Mouse (Mus musculus) right cerebral cortex, postnatal 25 days (tissue): ENCODE measurements at regions not wholly inside any gene's neighbourhood (a gene's known extent, or its start where the extent isn't known, plus 50 kb on each side); places are given as distances from the start of the nearest gene placed in this dataset.
A peak's percentile ranks its signal among the peaks of the same experiment; 100 is the strongest.

ENCODE experiments used
- DNase-seq: peaks from one replicate; pipeline ENCODE4 v3.0.0; 2022

DNA sequence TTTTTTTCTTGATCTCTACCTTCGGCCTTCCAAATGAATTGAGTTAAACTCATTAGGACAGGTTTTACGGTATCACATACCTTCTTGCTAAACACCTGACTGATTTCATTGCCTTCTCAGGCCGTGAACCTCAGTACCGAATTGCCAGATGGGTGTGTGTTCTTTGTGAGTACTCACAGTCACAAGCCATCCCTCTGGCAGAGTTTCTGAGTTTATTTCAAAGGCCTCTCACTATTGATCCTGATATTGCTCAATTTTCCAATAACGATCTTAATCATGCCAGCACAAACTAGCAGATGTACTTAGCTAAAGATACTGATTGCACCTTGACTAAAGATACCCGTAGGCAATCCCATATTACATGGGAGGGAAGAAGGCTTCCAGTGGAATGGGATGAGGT lies 178.4 kb upstream of the Egln3 start:
- no peak for DNase-seq

DNA sequence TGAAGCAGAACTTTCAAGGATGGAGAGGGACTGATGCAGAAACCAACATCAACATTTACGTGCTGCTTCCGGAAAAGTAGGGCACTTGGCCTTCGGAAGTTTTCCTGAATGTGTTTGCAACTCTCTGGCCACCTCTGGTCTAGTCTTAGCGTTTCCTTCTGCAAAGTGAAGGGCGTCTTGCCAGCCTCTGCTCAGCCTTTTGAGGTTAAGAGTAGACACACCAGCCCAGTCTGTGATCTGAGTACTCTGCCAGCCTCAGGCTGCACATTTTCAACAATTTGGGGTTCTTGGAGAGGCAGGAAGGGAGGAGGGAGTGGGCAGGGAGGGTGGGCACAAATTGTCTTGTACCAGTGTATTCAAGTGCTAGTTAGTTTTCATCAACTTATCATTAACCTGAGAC lies 176.7 kb upstream of the Egln3 start:
- DNase-seq, result no peak

DNA sequence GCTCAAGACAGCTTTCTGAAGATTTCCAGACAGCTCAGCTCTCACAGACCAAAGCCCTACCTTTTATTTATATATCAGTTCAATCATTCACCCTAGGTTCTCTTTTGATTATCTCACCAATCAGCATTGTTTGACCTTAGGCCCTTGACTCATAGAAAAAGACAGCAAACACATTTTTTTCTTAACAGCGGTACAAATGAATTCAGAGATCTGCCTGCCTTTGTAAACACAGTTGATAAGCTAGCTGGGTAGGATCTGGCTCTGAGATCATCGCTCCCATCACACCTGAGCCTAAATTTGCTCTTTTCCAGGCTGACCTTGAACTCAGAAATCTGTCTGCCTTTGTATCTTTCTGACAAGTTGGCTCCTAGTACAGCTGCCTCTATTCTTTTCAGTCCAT lies 174.9 kb upstream of the Egln3 start:
- DNase-seq, result no peak

DNA sequence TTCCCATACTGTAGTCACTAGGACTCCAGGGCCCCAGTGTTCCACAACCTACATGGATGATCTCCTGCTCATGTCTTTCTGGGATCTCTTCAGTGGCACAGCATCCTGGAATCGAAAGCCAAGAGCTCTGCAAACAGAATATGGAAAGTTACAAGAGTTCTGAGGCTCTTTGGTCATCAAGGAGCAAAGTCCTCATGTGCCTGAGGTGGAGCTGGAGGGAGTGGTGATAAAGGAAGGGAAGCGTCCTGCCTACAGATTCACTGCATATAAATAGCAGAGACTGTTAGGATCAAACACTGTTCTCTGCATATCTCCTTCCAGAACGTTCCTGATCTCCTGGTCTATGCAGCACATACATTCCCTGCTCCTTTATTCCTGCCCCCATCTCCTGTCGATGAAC lies 170.4 kb upstream of the Egln3 start:
- DNase-seq, result no peak

DNA sequence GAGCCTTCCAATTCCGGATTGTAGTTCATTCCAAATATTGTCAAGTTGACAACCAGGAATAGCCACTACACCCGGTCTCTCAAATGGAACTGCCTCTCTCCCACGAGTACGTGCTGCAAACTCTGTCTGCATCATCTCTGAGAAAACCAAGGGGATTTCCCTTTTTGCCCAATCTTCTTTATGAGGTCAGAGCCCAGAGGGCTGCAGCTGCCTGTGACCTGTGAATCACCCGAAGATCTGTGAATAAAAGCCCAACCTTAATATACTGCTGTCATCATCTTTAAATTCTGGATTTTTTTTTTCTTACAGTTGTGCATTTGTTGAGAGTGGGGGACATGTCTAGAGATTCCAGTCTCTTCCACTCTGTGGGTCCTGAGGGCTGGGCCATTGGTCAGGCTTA lies 165.6 kb upstream of the Egln3 start:
- no peak for DNase-seq

DNA sequence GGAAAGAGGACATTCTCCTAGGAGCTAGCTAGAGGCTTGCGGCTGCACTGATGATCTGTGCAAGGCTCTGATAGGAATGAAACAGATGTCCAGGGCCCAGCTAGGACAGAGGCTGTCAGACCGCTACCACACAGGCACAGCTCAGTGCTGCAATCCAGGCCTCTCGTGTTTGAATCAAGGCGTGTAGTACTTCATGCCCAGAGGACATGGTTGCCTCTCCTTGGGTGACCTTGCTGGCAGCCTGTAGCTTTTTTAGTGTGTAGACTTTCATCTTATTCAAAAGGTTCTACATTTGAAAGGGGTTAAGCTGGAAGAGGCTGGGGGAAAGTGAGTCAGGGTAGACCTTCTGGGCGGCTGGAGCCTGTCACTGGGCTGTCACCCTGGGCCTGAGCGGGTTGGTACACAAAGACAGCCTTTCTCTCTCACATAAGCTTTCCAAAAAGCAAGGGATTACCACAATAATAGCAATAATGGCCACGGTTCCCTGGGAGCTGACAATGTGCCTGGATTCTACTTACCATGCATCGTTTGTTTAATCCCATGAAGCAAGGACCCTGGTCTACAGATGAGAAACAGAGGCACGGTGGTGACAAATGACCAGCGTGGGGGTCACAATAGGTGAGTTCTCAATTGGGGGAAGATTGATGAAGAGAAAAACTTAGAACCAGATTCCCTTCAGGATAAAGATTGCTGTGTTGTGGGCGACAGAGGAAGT lies 160.9 kb upstream of the Egln3 start:
- no peak for DNase-seq

DNA sequence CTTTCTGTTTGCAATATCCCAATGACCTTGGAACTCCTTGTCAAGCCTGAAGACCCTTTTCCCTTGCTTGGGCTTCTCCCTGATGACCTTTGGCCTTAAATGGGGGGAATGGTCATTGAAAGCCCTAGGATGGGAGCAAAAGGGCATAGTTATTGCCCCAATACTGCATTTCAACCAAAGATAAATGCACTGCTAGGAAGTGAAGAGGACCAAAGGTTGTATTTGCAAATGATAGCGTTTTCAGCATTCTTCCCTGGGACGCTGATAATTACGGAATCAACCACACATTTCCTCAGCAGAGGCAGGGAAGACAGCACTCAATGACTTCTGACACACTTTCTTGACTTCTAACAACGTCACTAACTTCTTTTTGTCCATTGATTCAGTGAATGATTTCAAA lies 158.1 kb upstream of the Egln3 start:
- DNase-seq, result no peak

DNA sequence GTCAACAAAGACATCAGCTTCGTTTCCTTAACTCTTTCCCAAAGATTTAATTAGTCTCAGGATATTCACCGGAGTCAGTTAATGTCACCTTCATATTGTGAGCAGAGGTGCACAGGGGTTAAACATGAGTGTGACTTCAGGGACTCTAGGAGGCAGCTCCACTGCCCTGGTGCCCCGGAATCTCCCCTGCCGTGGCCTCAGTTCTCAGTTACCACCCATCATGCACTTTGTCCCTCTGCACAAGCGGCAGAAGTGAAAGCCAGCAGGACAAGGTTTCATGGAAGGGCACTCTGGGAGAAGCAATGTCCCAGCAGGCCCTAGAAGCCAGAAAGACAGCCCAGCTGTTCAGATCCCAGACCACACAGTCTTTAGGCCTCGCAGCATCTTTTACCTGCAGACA lies 150.5 kb upstream of the Egln3 start:
- DNase-seq, result no peak

DNA sequence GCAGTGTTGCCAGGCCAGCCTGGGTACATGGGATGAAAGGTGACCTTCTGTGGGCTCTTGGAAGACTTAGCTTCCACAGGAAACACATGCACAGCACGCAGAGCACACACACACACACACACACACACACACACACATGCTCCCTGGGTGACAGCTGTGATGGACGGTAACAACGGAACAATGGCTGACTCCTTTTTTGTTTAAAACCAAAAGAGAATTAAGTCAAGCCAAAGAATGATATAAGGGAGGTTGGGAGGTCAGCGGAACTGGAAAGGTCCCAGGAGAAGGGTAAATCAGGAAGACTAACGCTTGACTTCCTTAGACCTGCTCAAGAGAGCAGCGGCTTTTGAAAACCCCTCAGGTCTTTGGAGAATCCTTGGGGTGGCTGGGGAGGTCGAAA lies 150.0 kb upstream of the Egln3 start:
- DNase-seq, result no peak

DNA sequence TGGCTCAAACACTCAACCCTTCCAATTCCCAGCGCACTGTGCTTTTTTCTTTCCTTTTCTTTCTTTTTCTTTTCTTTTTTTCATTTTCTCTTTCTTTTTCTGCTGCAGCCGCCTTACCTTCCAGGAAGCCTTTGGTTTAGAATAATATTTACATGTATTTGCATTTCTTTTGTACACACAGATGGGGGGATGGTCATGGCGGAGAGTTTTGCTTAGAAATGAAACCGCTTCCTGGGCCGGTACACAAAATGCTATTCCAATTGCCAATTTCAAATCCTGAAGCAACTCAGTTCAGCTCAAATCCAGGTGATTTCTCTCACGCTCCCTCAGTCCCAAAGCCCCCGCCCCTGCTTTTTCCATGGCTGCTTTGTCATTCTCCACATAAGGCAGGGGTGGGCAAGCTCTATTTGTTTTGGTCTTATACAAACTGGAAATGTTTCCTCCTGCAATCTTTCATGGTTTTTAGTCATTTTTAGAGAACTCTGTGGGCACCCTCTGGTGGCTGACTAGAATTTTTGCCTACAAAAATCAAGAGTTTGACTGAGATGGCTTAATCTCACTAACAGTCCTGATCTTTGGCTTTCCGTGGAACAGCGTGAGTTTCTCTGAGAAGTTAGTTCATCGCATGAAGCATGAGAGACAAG lies 149.4 kb upstream of the Egln3 start:
- peak; percentile 35 for DNase-seq

DNA sequence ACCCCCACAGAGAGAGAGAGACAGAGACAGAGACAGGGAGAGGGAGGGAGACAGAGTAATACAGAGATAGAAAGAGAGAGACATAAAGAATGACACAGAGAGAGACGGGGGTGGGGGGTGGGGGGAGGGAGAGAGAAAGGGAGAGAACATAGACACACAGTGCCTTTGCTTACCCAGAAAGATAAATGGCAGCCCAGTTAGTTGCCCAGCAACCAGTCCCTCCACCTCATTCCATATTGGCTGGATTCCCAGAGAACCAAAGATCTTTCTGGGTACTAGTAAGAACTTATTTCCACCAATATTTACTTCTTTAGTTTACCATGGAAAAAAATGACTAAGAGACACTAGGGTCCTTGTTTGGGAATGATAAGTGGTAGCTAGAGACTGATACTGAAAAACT lies 146.6 kb upstream of the Egln3 start:
- no peak for DNase-seq

DNA sequence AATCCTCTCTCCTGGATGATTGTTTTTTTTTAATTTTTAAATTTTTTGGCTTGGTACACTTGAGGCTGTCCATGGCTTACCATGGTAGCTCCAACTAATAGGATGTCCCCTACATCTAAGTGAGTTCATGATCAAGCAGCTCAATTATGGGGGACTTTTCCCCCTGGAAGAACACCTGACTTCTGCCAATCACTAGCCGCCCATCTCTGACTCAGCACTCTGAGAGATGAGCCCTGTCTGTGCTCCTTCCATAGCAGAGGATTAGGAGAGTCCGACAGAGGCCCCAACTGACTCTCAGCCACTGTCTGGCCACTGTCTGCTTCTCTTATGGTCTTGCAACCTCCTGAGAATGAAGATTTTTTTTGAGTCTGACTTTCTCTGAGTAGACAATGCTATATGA lies 145.7 kb upstream of the Egln3 start:
- no peak for DNase-seq

DNA sequence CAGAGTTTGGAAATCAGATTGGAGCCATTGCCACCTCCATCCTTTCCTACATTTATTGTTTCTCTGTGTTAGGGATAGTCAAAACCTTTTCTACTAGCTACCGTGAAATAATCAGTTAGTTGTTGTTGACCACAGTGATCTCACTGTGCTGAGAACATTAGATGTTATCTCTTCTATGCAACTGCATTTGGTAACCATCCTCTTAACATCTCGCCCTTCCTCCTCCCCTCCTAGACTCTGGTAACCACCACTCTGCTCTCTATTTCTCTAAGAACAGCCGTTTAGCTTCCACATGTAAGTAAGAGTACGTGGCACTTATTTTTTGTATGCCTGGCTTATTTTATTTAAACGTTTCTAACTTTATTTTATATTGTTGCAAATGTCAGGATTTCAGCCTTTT lies 139.8 kb upstream of the Egln3 start:
- no peak for DNase-seq

DNA sequence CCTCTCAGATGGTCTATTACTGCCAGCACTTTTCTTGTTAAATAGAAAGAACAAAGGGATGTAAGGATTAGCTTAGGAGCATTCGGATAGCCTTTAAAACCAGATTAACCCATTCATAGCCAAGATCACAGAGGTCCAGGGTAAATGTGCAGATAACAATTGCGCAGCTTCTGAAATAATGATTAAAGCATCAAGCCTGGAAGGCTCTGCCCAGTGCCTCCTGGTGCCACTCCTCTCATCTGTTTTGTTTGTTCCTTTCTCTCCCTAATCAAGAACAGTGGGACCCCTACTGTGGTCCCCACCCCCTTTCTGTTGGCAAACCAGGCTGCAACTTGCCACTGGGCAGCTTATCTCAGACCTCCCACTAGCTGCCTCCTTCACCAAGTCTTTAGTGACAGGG lies 131.8 kb upstream of the Egln3 start:
- DNase-seq, result no peak

DNA sequence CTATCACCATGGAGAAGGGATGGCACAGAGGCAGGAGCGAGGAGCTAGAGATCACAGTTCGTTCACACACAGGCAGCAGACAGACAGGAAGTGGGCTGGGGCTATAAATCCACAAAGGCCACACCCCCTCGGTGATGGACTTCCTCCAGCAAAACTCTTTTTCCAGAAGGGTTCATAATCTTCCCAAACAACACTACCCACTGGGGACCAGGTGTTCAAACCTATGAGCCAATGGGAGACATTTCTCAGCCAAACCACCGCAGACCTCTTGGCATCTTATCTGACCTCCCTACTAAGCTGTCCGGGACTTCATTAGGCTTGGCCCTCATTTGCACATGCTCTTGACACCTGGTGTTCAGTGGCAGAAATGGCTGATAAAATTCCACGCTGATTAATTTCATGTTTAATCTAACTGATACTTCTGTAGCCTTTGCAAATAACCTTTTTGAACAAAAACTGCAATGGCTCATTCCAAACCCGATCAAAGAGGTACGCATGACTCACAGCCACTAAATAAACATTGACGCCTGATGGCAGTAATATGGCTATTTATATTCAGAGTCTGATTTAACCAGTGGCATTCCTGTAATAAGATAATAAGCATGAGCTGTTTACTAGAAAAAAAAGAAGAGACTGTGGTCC lies 131.0 kb upstream of the Egln3 start:
- DNase-seq, result no peak

DNA sequence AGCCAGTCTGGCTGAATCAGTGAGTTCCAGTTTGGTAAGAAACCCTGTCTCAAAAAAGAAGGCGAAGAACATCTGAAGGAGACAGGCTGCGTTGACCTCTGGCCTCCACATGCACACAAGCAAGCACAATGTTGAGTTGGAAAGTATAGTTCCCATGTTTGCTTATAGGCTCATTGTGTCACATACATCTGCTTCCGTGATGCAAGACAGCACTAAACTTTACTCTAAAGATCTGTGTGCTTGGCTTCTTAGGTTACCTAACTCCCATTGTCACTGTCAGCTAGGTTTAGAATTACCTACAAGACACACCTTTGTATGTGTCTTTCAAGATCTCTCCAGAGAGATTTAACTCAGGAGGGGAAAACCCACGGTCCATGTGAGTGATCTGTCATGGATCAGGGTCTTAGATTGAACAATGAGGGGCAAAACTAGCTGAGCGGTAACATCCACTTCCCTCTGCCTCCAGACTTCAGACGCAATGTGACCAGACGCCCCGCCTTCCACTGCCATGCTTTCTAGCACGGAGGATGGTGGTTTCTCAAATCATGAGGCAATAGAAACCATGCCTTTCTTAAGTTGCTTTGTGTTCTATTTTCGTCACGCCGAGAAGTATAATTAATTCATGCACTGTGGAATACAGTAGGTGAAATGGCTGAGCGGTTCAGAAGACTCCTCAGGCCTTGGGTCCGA lies 130.1 kb upstream of the Egln3 start:
- no peak for DNase-seq

DNA sequence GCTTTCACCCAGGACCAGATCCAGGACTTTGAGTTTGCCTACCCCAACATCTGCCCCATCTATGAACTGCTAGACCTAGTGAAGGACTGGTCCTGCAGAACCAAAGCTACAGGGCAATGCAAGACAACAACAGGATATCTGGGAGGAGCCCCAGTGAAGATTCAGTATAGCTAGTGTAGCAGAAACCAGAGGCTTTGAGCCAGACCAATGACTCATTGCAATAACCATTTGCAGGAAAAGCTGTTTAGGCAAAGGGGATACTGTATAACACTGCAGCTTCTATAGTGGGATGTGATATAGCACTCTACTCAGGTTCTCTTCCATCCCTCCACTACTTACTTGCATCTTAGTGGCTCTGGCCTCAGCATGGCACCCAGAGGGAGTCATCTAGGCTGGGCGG lies 123.8 kb upstream of the Egln3 start:
- no peak for DNase-seq

DNA sequence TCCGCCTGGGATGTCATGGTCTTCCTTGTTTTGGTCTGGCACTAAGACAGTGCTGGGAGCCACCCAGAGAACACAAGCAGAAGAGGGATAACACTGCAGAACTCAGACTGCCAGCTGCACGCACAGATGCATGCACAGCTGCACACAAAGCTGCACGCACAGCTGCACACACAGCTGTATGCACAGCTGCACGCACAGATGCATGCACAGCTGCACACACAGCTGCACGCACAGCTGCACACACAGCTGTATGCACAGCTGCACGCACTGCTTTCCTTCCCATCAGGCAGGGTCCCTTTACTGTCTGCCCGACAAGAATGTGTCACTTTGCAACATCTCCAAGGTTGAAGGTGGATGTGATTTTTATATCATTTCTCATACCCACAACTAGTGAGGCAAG lies 122.9 kb upstream of the Egln3 start:
- no peak for DNase-seq

DNA sequence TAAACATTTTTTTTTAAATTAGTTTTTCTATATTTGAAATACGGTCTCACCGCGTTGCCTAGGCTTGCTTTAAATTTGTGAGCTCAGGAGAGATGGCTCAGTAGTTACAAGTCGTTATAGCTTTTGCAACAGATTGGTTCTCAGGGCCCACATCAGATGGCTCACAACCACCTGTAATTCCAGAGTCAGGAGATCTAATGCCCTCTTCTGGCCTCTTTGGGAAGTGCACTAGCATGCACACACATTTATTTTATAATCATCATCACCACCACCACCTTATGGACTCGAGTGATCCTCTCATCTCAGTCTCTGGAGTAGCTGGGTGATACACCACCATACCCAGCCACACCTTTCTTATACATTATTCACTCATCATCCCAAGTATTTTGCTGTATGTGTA lies 116.9 kb upstream of the Egln3 start:
- no peak for DNase-seq

DNA sequence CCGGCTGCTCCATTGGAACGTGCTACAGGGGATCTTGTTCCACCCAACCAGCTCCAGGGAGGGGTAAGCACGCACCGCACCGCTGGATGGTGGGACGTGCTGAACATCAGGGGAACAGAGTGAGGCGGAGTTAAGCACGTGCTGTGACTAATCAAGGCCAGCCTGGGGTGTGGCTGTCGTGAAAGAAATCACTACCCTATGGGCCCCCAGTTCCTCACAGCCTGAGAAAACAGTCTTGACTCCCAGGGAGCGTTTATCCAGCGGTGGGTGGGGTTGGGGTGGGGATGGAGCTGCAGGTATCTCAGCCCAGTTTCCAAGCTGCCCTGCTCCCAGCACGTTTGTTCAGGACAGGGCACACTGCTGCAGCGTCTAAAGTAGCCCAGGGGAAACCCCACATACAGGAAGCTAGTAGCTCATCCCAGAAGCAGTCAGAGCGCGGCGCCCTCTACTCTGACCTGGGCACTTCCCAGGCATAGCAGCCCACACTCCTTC lies 113.4 kb upstream of the Egln3 start:
- DNase-seq, result no peak

DNA sequence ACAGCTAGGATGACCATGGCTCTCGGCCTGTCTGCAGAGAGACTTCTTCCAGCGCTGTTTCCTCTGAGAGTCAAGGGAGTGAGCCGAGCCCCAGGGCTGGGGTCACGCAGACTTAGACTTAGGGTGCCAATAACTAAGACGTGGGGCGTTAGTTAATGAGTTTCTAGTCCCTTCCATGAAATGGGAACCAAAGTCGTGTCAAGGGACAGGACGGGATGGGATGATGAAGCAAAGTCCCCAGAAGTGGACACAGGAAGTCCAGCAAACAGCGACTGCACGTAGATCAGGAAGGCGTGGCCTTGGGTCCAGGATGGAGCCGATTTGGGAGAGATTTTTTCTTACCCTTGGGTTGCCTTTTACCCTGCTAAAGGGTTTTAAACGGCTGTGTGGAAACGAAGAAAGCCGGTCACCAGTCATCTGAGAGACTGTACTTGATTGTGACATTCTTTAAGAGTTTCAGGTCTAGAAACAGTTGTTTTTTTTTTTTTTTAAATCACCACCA lies 112.5 kb upstream of the Egln3 start:
- DNase-seq, result no peak

DNA sequence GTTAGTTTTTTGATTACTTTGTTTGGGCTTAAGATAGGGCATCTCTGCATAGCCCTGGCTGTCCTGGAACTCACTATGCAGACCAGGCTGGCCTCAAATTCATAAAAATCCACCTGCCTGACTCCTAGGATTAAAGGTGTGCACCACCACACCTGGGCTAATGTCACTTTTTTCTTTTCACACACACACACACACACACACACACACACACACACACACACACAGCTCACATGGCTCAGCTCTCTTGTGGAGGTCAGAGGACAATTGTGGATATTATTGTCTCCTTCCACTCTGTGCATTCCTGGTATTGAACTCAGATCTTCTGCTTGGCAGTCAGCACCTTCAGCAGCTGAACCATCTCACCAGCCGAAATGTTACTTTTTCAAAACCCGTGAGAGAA lies 110.5 kb upstream of the Egln3 start:
- no peak for DNase-seq

DNA sequence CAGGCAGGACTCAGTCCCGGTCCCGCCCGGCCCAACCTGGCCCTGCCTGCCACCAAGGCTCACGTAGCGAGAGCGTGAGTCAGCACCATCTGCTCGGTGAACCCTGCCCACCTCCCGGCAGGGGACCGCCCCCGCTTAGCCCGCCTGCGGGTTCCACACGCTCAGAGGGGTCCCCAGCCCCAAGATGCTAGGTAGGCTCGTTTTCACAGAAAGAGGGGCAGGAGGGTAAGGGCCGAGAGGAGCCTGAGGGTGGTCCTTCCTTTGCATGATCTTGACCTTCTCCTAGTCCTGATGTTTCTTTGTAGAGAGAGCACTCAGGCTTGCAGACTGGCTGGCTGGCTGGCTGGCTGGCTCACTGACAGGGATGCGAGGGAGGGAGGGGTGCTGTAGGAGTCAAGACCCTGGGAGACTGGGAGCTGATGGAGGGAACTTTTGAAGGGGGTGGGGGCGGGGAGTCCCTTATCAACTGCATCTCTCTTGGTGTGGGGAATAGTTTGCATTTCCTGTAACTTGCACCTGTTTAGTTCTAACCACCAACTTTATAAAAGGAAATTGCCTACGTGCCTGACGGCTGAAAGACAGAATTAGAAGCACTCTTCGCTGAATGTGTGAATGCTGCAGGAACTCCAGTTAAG lies 109.7 kb upstream of the Egln3 start:
- peak; percentile 47 for DNase-seq
